Mouse (Mus musculus) heart, postnatal 0 days (tissue): Measurements from ENCODE around the gene Spata2.

Source experiments
- CTCF ChIP-seq: IDR thresholded peaks from 2 replicates; pipeline ENCODE4 v1.5.1; 2016; ENCODE audit warnings: antibody characterized with exemption, control low read depth, low read depth
- EP300 ChIP-seq: IDR thresholded peaks from 2 replicates; pipeline ENCODE4 v1.6.1; 2016; ENCODE audit warnings: antibody characterized with exemption, low read depth

- TF ChIP-seq EP300 (no peak), CTCF (no peak)
Measured at GRCm38 (mm10) chr2:167467214-167467613, 25.5 kb downstream of the Spata2 start.
